ENCODE assay signal across 19 mouse cellular contexts in genomic region chr15:74456675-74457040, GRCm38 (mm10).
DNase-seq lines count a peak whose midpoint lies in the region; ATAC-seq lines count a peak whose summit lies in the region.
"Had no signal": no experiment of that assay in that cellular context is flagged by ENCODE, and none has a peak within 500 bp of the region (broad histone marks: within the 10 kb centered on the region; RNA-seq: fewer than 3 reads in every experiment).

No protein-coding gene starts in this region.

- H3K27me3 ChIP-seq in heart, embryonic 12.5 days (replicated peaks), result 0 out of 2 replicates have a peak, but pooled peaks cover 3% of the 10 kb centered on the region
- no peaks in the 10 kb centered on the region for H3K27me3 ChIP-seq in limb, embryonic 10.5 days (ENCODE audit: low read depth, poor library complexity, severe bottlenecking)
- H3K27me3 ChIP-seq in hindbrain, embryonic 16.5 days (replicated peaks; ENCODE audit: control insufficient read depth, insufficient read depth, low read length), result no peaks in the 10 kb centered on the region
- H3K27me3 ChIP-seq: CH12.LX; embryonic facial prominence, embryonic 12.5 days; forebrain, embryonic 12.5 days; hindbrain, embryonic 15.5 days had no signal

- no peak overlapping the region for H3K27ac ChIP-seq in heart, embryonic 12.5 days (ENCODE audit: poor library complexity, severe bottlenecking)
- peak overlapping the region; percentile 75 for H3K27ac ChIP-seq in brown adipose tissue, adult 24 weeks (replicated peaks; ENCODE audit: low read depth, low read length)
- peak overlapping the region; percentile 36; the same call in 1 of the 2 replicates for H3K27ac ChIP-seq in limb, embryonic 10.5 days
- H3K27ac ChIP-seq in hindbrain, embryonic 16.5 days (ENCODE audit: low read depth, low read length), result no peak overlapping the region
- H3K27ac ChIP-seq: embryonic facial prominence, embryonic 12.5 days; forebrain, embryonic 12.5 days; hindbrain, embryonic 15.5 days had no signal

- no peak overlapping the region for H3K4me2 ChIP-seq in heart, embryonic 12.5 days
- H3K4me2 ChIP-seq in hindbrain, embryonic 16.5 days (ENCODE audit: low read length), result no peak overlapping the region
- H3K4me2 ChIP-seq: embryonic facial prominence, embryonic 12.5 days; forebrain, embryonic 12.5 days; hindbrain, embryonic 15.5 days had no signal

- H3K36me3 ChIP-seq in heart, embryonic 12.5 days, result no peaks in the 10 kb centered on the region
- H3K36me3 ChIP-seq in limb, embryonic 10.5 days, result no peaks in the 10 kb centered on the region
- no peaks in the 10 kb centered on the region for H3K36me3 ChIP-seq in hindbrain, embryonic 16.5 days (ENCODE audit: control insufficient read depth, insufficient read depth, low read length)
- H3K36me3 ChIP-seq: embryonic facial prominence, embryonic 12.5 days; forebrain, embryonic 12.5 days; hindbrain, embryonic 15.5 days had no signal

- intact Hi-C loops in heart, postnatal 10 days (cut with DNase I), result loop anchor here (10.0 kb wide), 1 partner anchor 242 kb away; no protein-coding TSS in a partner anchor

- H3K4me1 ChIP-seq in heart, embryonic 12.5 days (replicated peaks), result peaks cover 27% of the 10 kb centered on the region
- peaks cover 3% of the 10 kb centered on the region for H3K4me1 ChIP-seq in brown adipose tissue, adult 24 weeks (ENCODE audit: control insufficient read depth, insufficient read depth, insufficient read length, low read length)
- peaks cover 29% of the 10 kb centered on the region for H3K4me1 ChIP-seq in limb, embryonic 10.5 days
- H3K4me1 ChIP-seq in hindbrain, embryonic 16.5 days (ENCODE audit: control insufficient read depth, insufficient read depth, low read depth, low read length), result no peaks in the 10 kb centered on the region

- H3K9me3 ChIP-seq in heart, embryonic 12.5 days (replicated peaks), result no peaks in the 10 kb centered on the region
- H3K9me3 ChIP-seq in limb, embryonic 10.5 days (replicated peaks), result no peaks in the 10 kb centered on the region
- H3K9me3 ChIP-seq in hindbrain, embryonic 16.5 days (ENCODE audit: control insufficient read depth, low read length), result no peaks in the 10 kb centered on the region
- H3K9me3 ChIP-seq: embryonic facial prominence, embryonic 12.5 days; forebrain, embryonic 12.5 days; hindbrain, embryonic 15.5 days had no signal

- no peak overlapping the region for H3K4me3 ChIP-seq in heart, embryonic 12.5 days
- no peak overlapping the region for H3K4me3 ChIP-seq in brown adipose tissue, adult 24 weeks (ENCODE audit: insufficient read depth, low read depth, low read length)
- H3K4me3 ChIP-seq in limb, embryonic 10.5 days, result no peak overlapping the region
- no peak overlapping the region for H3K4me3 ChIP-seq in hindbrain, embryonic 16.5 days (ENCODE audit: low read length)
- H3K4me3 ChIP-seq: embryonic facial prominence, embryonic 12.5 days; forebrain, embryonic 12.5 days; hindbrain, embryonic 15.5 days had no signal

- no peak overlapping the region for H3K9ac ChIP-seq in heart, embryonic 12.5 days
- no peak overlapping the region for H3K9ac ChIP-seq in hindbrain, embryonic 16.5 days (ENCODE audit: low read depth, low read length)
- H3K9ac ChIP-seq: embryonic facial prominence, embryonic 12.5 days; forebrain, embryonic 12.5 days; hindbrain, embryonic 15.5 days had no signal

- peak; percentile 95 for DNase-seq in heart, adult 11 months
- peak; percentile 16 to 24 for DNase-seq in heart, postnatal 10 days
- DNase-seq in limb, embryonic 10.5 days (ENCODE audit: low spot score), result no peak
- DNase-seq in layer of hippocampus, postnatal 14 days (ENCODE audit: low spot score in 2 of 2), result no peak
- no peak for DNase-seq in neural tube, embryonic 10.5 days (ENCODE audit: extremely low spot score, low spot score)
- DNase-seq: adrenal gland, postnatal 14 days; cerebellum, adult 18-20 months had no signal

- 81% methylated on average over 6 of the region's 6 CpGs for WGBS in heart, embryonic 12.5 days
- 93% methylated on average over 6 of the region's 6 CpGs for WGBS in limb, embryonic 10.5 days
- 83% methylated on average over 6 of the region's 6 CpGs for WGBS in hindbrain, embryonic 16.5 days

- ATAC-seq in heart, embryonic 12.5 days (ENCODE audit: insufficient number of reproducible peaks, low FRiP score), result no peak
- ATAC-seq in hindbrain, embryonic 16.5 days, result no peak
- ATAC-seq: activated CD4-positive, CD25-positive, alpha-beta regulatory T cell, adult 4 months; forebrain, embryonic 16.5 days; inflammation-experienced regulatory T-cells, adult 6 months; intestine, postnatal 0 days; Patski had no signal

Comparison
In these comparisons a context has a peak if more than half of its experiments do, and no peak if none do; other contexts are left out.
1. DNase-seq: peak in heart, adult 11 months (single experiment) and heart, postnatal 10 days (2 of 2); none in limb, embryonic 10.5 days (single experiment), layer of hippocampus, postnatal 14 days (0 of 2) and neural tube, embryonic 10.5 days (single experiment).
2. H3K27ac ChIP-seq: peak in brown adipose tissue, adult 24 weeks (single experiment) and limb, embryonic 10.5 days (single experiment); none in heart, embryonic 12.5 days (single experiment) and hindbrain, embryonic 16.5 days (single experiment).